Mouse (Mus musculus): Measurements from ENCODE around the gene Mrpl14.

GRCm38 (mm10) chr17:45736311-45737077, 50.4 kb downstream of the Mrpl14 start:
- TF ChIP-seq CTCF (conservative IDR thresholded peaks at IDR 0.05; ENCODE audit: insufficient read depth, insufficient read length, low read depth, low read length), result no peak
- TF ChIP-seq POLR2A (IDR thresholded peaks at IDR 0.05; ENCODE audit: low read depth, low read length), result no peak

Data from kidney, adult 2 months (tissue).